Mouse (Mus musculus) erythroblast, embryonic 14.5 days (primary cell): ENCODE measurements around the gene Rnf183. TPM values are rescaled to one million over a fixed set of nuclear protein-coding genes. Genes with fewer than 3 reads are reported as not detected.

Source experiments
- H3K27me3 ChIP-seq: 2 replicates; pipeline ENCODE4 v1.6.1; 2012; ENCODE audit warnings: inconsistent platforms; ENCODE audit not compliant: control insufficient read depth
- H3K36me3 ChIP-seq: 2 replicates; pipeline ENCODE4 v1.6.1; 2012; ENCODE audit warnings: mild to moderate bottlenecking, inconsistent platforms; ENCODE audit not compliant: control insufficient read depth
- H3K4me1 ChIP-seq: 2 replicates; pipeline ENCODE4 v1.6.1; 2012; ENCODE audit warnings: inconsistent platforms; ENCODE audit not compliant: control insufficient read depth
- H3K4me3 ChIP-seq: replicated peaks from 2 replicates; pipeline ENCODE3; 2012; ENCODE audit warnings: moderate library complexity, mild to moderate bottlenecking, inconsistent platforms
- H3K9me3 ChIP-seq: 2 replicates; pipeline ENCODE4 v1.6.1; 2012; ENCODE audit warnings: low read length, inconsistent platforms, mixed read lengths; ENCODE audit not compliant: control insufficient read depth
- GATA1 ChIP-seq: IDR thresholded peaks from 2 replicates; pipeline ENCODE4 v1.6.1; 2012; ENCODE audit warnings: low read length, inconsistent platforms, mixed read lengths
- TAL1 ChIP-seq: IDR thresholded peaks from 3 replicates; pipeline ENCODE4 v1.6.1; 2012; ENCODE audit warnings: low read length, inconsistent platforms, mixed read lengths
- polyA plus RNA-seq: library from polyadenylated mRNA; stranded (reverse); fragments of >175 nt; gene quantifications from 2 replicates; pipeline ENCODE4 v1.2.3, GENCODE M21; 2012

Gene Rnf183
- polyA plus RNA-seq, 1 experiment, result not detected

- Histone ChIP-seq H3K9me3 (no peaks in the 10 kb centered on the region), H3K27me3 (no peaks in the 10 kb centered on the region), H3K4me3 (no peak overlapping the region), H3K36me3 (no peaks in the 10 kb centered on the region), H3K4me1 (peaks cover 14% of the 10 kb centered on the region)
- TF ChIP-seq TAL1, result no peak
- no peak for TF ChIP-seq GATA1
These were observed 33.1 kb upstream of the Rnf183 start for GRCm38 (mm10) chr4:62468158-62468557.

- Histone ChIP-seq H3K4me3 (no peak overlapping the region), H3K9me3 (no peaks in the 10 kb centered on the region), H3K36me3 (no peaks in the 10 kb centered on the region), H3K4me1 (no peaks in the 10 kb centered on the region), H3K27me3 (no peaks in the 10 kb centered on the region)
- TF ChIP-seq TAL1 (no peak), GATA1 (no peak)
These were observed 28.1 kb upstream of the Rnf183 start for GRCm38 (mm10) chr4:62463124-62463523.

DNA sequence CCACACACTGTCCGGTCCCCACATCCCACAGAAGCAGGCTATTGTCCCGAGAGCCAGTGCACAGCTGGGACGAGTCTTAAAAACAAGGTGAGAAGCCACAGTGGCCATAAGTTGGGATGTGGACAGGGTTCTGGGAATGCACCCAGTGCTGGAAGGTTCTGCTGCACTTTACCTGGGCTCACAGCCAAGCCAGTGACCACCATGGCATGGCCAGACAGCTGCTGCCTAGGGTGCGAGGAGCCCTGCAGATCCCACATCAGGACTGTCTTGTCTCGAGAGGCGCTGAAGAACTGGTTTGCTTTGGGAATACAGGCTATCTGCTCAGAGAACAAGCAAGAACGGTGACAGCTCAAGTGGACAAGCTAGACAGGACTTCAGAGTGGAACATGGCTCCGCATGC lies 25.3 kb upstream of the Rnf183 start:
- no peaks in the 10 kb centered on the region for H3K27me3 ChIP-seq
- no peaks in the 10 kb centered on the region for H3K36me3 ChIP-seq
- H3K9me3 ChIP-seq, result no peaks in the 10 kb centered on the region
- H3K4me1 ChIP-seq, result no peaks in the 10 kb centered on the region
- H3K4me3 ChIP-seq, result no peak overlapping the region
- TF ChIP-seq GATA1 (no peak), TAL1 (no peak)

DNA sequence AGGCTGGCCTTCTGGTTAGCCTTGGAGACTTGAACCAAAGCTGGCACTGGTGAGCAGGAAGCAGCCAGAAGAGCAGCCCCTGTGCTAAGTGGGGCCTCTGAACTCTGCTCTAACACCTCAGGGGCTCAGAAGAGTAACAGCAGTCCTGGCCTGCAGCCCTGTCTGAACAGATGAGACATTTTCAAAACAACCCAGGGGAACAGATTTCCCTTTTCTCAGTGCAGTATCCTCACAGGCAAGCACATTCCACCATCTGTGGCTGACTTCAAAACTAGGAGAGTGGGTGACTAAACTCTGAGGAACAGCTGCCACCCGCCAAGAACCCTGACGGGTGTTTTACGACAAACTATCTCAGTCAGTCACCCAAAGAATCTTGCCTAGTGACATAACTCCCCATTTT lies 24.0 kb upstream of the Rnf183 start:
- no peak for TF ChIP-seq GATA1
- TF ChIP-seq TAL1, result no peak
- Histone ChIP-seq H3K27me3 (no peaks in the 10 kb centered on the region), H3K9me3 (no peaks in the 10 kb centered on the region), H3K36me3 (no peaks in the 10 kb centered on the region), H3K4me3 (no peak overlapping the region), H3K4me1 (no peaks in the 10 kb centered on the region)

DNA sequence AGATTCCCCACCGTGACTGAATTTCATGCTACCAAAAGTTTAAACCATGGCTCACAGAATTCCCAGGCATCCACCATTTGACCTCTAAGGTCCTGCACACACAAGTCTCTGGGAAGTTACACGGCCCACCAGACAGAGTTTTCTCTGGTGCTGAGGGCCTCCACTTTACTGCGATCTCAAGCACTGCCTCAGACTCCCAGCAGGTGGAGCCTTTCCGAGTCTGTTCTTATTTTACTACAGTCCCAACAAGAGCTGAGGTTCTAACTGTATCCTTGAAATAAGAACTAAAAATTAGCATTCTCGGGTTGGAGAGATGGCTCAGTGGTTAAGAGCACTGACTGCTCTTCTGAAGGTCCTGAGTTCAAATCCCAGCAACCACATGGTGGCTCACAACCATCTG lies 19.9 kb upstream of the Rnf183 start:
- Histone ChIP-seq H3K36me3 (no peaks in the 10 kb centered on the region), H3K27me3 (no peaks in the 10 kb centered on the region)
- TF ChIP-seq GATA1, result no peak
- no peak for TF ChIP-seq TAL1

GRCm38 (mm10) chr4:62440986-62441385 lies 5.9 kb upstream of the Rnf183 start:
- TF ChIP-seq GATA1 (no peak), TAL1 (no peak)
- no peaks in the 10 kb centered on the region for H3K36me3 ChIP-seq
- no peaks in the 10 kb centered on the region for H3K4me1 ChIP-seq
- H3K27me3 ChIP-seq, result no peaks in the 10 kb centered on the region
- no peak overlapping the region for H3K4me3 ChIP-seq
- no peaks in the 10 kb centered on the region; the same call in 1 of the 2 replicates for H3K9me3 ChIP-seq

More for the DNA sequence above, 19.9 kb upstream of the Rnf183 start:
- Histone ChIP-seq H3K9me3 (no peaks in the 10 kb centered on the region), H3K4me1 (no peaks in the 10 kb centered on the region), H3K4me3 (no peak overlapping the region)

GRCm38 (mm10) chr4:62440544-62440943 lies 5.5 kb upstream of the Rnf183 start:
- Histone ChIP-seq H3K9me3 (no peaks in the 10 kb centered on the region; the same call in 1 of the 2 replicates), H3K4me3 (no peak overlapping the region), H3K4me1 (no peaks in the 10 kb centered on the region), H3K36me3 (no peaks in the 10 kb centered on the region), H3K27me3 (no peaks in the 10 kb centered on the region)
- TF ChIP-seq TAL1 (no peak), GATA1 (no peak)

- H3K27me3 ChIP-seq, result no peaks in the 10 kb centered on the region
- no peak overlapping the region for H3K4me3 ChIP-seq
- H3K36me3 ChIP-seq, result no peaks in the 10 kb centered on the region
- no peaks in the 10 kb centered on the region; the same call in 1 of the 2 replicates for H3K9me3 ChIP-seq
- H3K4me1 ChIP-seq, result no peaks in the 10 kb centered on the region
- TF ChIP-seq GATA1 (no peak), TAL1 (no peak)
These were observed 4.7 kb upstream of the Rnf183 start for GRCm38 (mm10) chr4:62439793-62440192.

GRCm38 (mm10) chr4:62437871-62438270 lies 2.8 kb upstream of the Rnf183 start:
- Histone ChIP-seq H3K4me1 (peaks cover 2% of the 10 kb centered on the region), H3K4me3 (no peak overlapping the region), H3K27me3 (no peaks in the 10 kb centered on the region), H3K9me3 (no peaks in the 10 kb centered on the region; the same call in 1 of the 2 replicates), H3K36me3 (no peaks in the 10 kb centered on the region)
- no peak for TF ChIP-seq TAL1
- TF ChIP-seq GATA1, result no peak

DNA sequence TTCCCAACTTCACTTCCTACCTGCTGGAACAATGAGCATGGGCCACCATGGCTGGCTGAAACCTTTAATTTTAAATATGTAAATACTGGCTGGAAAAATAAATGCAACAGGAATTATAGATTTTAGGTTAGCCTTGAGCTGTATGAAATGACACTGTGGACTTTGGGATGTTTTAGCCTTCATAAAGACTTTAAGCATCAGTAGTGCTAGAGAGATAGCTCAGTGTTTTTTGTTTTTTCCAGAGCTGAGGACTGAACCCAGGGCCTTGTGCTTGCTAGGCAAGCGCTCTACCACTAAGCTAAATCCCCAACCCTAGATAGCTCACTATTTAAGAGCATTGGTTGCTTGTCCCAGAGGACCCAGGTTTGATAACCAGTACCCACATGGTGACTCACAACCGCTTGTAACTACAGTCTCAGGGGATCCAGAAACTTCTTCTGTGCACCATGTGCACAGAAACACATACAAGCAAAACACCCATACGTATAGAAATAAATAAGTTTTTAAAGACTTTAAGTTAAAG lies 2.3 kb upstream of the Rnf183 start:
- no peaks in the 10 kb centered on the region; the same call in 1 of the 2 replicates for H3K9me3 ChIP-seq
- H3K36me3 ChIP-seq, result no peaks in the 10 kb centered on the region
- H3K4me1 ChIP-seq, result peaks cover 5% of the 10 kb centered on the region
- no peaks in the 10 kb centered on the region for H3K27me3 ChIP-seq
- TF ChIP-seq TAL1 (no peak), GATA1 (no peak)
- H3K4me3 ChIP-seq, result no peak overlapping the region
